Mouse (Mus musculus) cerebellum, postnatal 14 days (tissue): Measurements from ENCODE around the gene Nsg2.
A peak's percentile ranks its signal among the peaks of the same experiment; 100 is the strongest.

Experiments used
- DNase-seq, 2 experiments: peaks; one replicate each; pipeline ENCODE4 v3.0.0; 2021; ENCODE audit warnings: mixed read lengths in 2 of 2

Nsg2 gene

GRCm38 (mm10) chr11:32087376-32087775, 87.1 kb downstream of the Nsg2 start:
- DNase-seq, result peak; percentile 46 to 53

GRCm38 (mm10) chr11:32087779-32088442, 87.6 kb downstream of the Nsg2 start:
- DNase-seq, result no peak

DNA sequence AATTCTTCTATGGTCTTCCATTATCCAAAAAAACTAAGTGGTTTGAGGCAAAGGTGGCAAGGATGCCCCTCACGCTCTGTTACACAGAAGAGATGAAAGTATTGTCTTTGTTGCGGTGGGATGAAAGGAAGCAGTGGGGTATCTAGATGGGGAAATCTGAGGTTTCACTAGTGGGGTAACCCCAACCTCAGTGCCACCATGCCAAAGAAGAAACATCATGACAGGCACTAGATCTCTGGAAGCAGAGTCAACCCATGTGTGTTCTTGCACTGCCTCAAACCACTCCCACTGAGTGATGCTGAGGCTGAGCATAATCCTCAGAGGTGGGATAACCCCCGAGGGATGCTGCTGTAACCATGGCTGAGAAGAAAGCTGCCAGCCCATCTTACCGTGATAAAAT, 95.5 kb downstream of the Nsg2 start:
- DNase-seq, result no peak

- DNase-seq, result no peak
Observed at GRCm38 (mm10) chr11:32096346-32096745, 96.1 kb downstream of the Nsg2 start.

- no peak for DNase-seq
Observed at GRCm38 (mm10) chr11:32101059-32101632, 100.9 kb downstream of the Nsg2 start.

- no peak for DNase-seq
Observed at GRCm38 (mm10) chr11:32102976-32103375, 102.7 kb downstream of the Nsg2 start.

GRCm38 (mm10) chr11:32104406-32105116, 104.3 kb downstream of the Nsg2 start:
- no peak for DNase-seq

GRCm38 (mm10) chr11:32105750-32106646, 105.7 kb downstream of the Nsg2 start:
- no peak for DNase-seq

- DNase-seq, result no peak
Observed at GRCm38 (mm10) chr11:32106647-32106985, 106.4 kb downstream of the Nsg2 start.

DNA sequence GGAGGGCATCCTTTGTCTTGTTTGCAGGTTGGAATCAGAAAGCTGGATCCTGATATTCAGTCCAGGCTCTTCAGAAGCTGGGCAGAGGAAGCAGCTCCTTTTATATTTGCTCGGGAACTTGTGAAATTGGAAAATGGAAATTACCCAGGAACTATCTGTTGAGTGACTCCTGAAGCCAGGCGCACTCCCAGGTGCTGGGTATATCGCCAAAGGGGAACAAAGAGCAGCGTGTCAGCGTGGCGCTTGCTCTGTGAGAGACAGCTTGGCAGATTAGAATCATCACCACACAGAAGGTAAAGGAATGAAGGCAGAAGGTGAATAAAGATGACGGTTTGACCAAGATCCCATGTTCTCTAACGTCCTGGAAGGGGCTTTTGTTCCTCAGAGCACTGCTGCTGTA, 108.2 kb downstream of the Nsg2 start:
- DNase-seq, result peak in 1 of 2 experiments; percentile 27
